Mouse (Mus musculus) midbrain, embryonic 12.5 days (tissue): ENCODE data around the gene Exoc6b. TPM values are rescaled to one million over a fixed set of nuclear protein-coding genes. Genes with fewer than 3 reads are reported as not detected.

ENCODE experiments used
- ATAC-seq: fragments of 200-750 bp; cut with Nextera tagmentation; 2 replicates; pipeline ENCODE4 v1.8.0; 2017; ENCODE audit warnings: low read depth, moderate TSS enrichment, moderate library complexity; ENCODE audit not compliant: low FRiP score
- H3K27ac ChIP-seq: fragments of 300-500 bp; sonication (generic); replicated peaks from 2 replicates; pipeline ENCODE4 v1.5.1; 2016; ENCODE audit warnings: mild to moderate bottlenecking
- H3K27me3 ChIP-seq: fragments of 300-500 bp; sonication (generic); 2 replicates; pipeline ENCODE4 v1.6.1; 2016; ENCODE audit warnings: mild to moderate bottlenecking
- H3K36me3 ChIP-seq: fragments of 300-500 bp; sonication (generic); 2 replicates; pipeline ENCODE4 v1.6.1; 2016
- H3K4me1 ChIP-seq: fragments of 300-500 bp; sonication (generic); 2 replicates; pipeline ENCODE4 v1.6.1; 2016
- H3K4me2 ChIP-seq: fragments of 300-500 bp; sonication (generic); replicated peaks from 2 replicates; pipeline ENCODE4 v1.6.1; 2016; ENCODE audit warnings: mild to moderate bottlenecking, moderate library complexity
- H3K4me3 ChIP-seq: fragments of 300-500 bp; sonication (generic); 2 replicates; pipeline ENCODE4 v1.5.1; 2016; ENCODE audit warnings: mild to moderate bottlenecking
- H3K9ac ChIP-seq: fragments of 300-500 bp; sonication (generic); replicated peaks from 2 replicates; pipeline ENCODE4 v1.6.1; 2016; ENCODE audit warnings: mild to moderate bottlenecking, moderate library complexity
- H3K9me3 ChIP-seq: fragments of 300-500 bp; sonication (generic); 2 replicates; pipeline ENCODE4 v1.6.1; 2016; ENCODE audit warnings: mild to moderate bottlenecking
- whole genome bisulfite sequencing: fragments of 180-500 bp; shearing (Covaris S2); methylation state at CpG from one replicate; pipeline ENCODE4 v1.1.7; 2016; 5-methylcytosine and 5-hydroxymethylcytosine counted together
- polyA plus RNA-seq: library from polyadenylated mRNA; unstranded; fragments of >200 nt; fragmentation: Nextera tagmentation; extraction: Ambion mirVana; gene quantifications from 2 replicates; pipeline ENCODE4 v1.2.1, GENCODE M21; 2016

Gene Exoc6b
- polyA plus RNA-seq, 1 experiment from 2014 or later = 47.7 TPM

- H3K36me3 ChIP-seq = no peaks in the 10 kb centered on the region
- 81% methylated on average over 4 of the region's 4 CpGs for WGBS
Measured at GRCm38 (mm10) chr6:84641062-84641431, 428.3 kb downstream of the Exoc6b start.

GRCm38 (mm10) chr6:84640324-84641061, 428.8 kb downstream of the Exoc6b start:
- Histone ChIP-seq H3K4me3 (no peak overlapping the region), H3K9me3 (no peaks in the 10 kb centered on the region), H3K4me2 (no peak overlapping the region), H3K9ac (no peak overlapping the region), H3K36me3 (no peaks in the 10 kb centered on the region), H3K27me3 (no peaks in the 10 kb centered on the region), H3K27ac (no peak overlapping the region), H3K4me1 (no peaks in the 10 kb centered on the region)
- 84% methylated on average over 9 of the region's 9 CpGs for WGBS
- ATAC-seq = no peak

More at GRCm38 (mm10) chr6:84641062-84641431, 428.3 kb downstream of the Exoc6b start:
- no peaks in the 10 kb centered on the region for H3K27me3 ChIP-seq
- no peaks in the 10 kb centered on the region for H3K4me1 ChIP-seq
- no peak overlapping the region for H3K27ac ChIP-seq
- ATAC-seq = no peak
- H3K4me2 ChIP-seq = no peak overlapping the region
- no peaks in the 10 kb centered on the region for H3K9me3 ChIP-seq
- no peak overlapping the region for H3K4me3 ChIP-seq
- no peak overlapping the region for H3K9ac ChIP-seq

GRCm38 (mm10) chr6:84638206-84638605, 431.1 kb downstream of the Exoc6b start:
- no peak overlapping the region for H3K4me2 ChIP-seq
- no peak overlapping the region for H3K27ac ChIP-seq
- no peaks in the 10 kb centered on the region for H3K36me3 ChIP-seq
- no peaks in the 10 kb centered on the region for H3K9me3 ChIP-seq
- no peak for ATAC-seq
- no peak overlapping the region for H3K9ac ChIP-seq
- H3K4me1 ChIP-seq = no peaks in the 10 kb centered on the region
- no peaks in the 10 kb centered on the region for H3K27me3 ChIP-seq
- no peak overlapping the region for H3K4me3 ChIP-seq

- no peak for ATAC-seq
- WGBS = 89% methylated on average over 2 of the region's 2 CpGs
- no peak overlapping the region for H3K9ac ChIP-seq
- H3K27ac ChIP-seq = no peak overlapping the region
- H3K9me3 ChIP-seq = no peaks in the 10 kb centered on the region
- no peak overlapping the region for H3K4me3 ChIP-seq
- no peaks in the 10 kb centered on the region for H3K36me3 ChIP-seq
- no peak overlapping the region for H3K4me2 ChIP-seq
- H3K27me3 ChIP-seq = no peaks in the 10 kb centered on the region
- no peaks in the 10 kb centered on the region for H3K4me1 ChIP-seq
Measured at GRCm38 (mm10) chr6:84631588-84631987, 437.7 kb downstream of the Exoc6b start.

GRCm38 (mm10) chr6:84630276-84630675, 439.0 kb downstream of the Exoc6b start:
- H3K9ac ChIP-seq = no peak overlapping the region
- H3K9me3 ChIP-seq = no peaks in the 10 kb centered on the region
- WGBS = 30% methylated on average over 1 of the region's 1 CpGs
- H3K36me3 ChIP-seq = no peaks in the 10 kb centered on the region
- no peak overlapping the region for H3K27ac ChIP-seq
- H3K27me3 ChIP-seq = no peaks in the 10 kb centered on the region
- ATAC-seq = no peak
- no peak overlapping the region for H3K4me2 ChIP-seq
- no peak overlapping the region for H3K4me3 ChIP-seq
- H3K4me1 ChIP-seq = no peaks in the 10 kb centered on the region

- 86% methylated on average over 5 of the region's 5 CpGs for WGBS
- no peaks in the 10 kb centered on the region for H3K36me3 ChIP-seq
- ATAC-seq = no peak
- H3K9me3 ChIP-seq = no peaks in the 10 kb centered on the region
- no peak overlapping the region for H3K27ac ChIP-seq
- H3K4me3 ChIP-seq = no peak overlapping the region
- no peak overlapping the region for H3K4me2 ChIP-seq
- no peaks in the 10 kb centered on the region for H3K4me1 ChIP-seq
- no peak overlapping the region for H3K9ac ChIP-seq
- no peaks in the 10 kb centered on the region for H3K27me3 ChIP-seq
Measured at GRCm38 (mm10) chr6:84628831-84629230, 440.5 kb downstream of the Exoc6b start.

- H3K9me3 ChIP-seq = no peaks in the 10 kb centered on the region
- no peak for ATAC-seq
- H3K36me3 ChIP-seq = no peaks in the 10 kb centered on the region
- H3K27ac ChIP-seq = no peak overlapping the region
- no peaks in the 10 kb centered on the region for H3K4me1 ChIP-seq
- H3K9ac ChIP-seq = no peak overlapping the region
- H3K27me3 ChIP-seq = no peaks in the 10 kb centered on the region
- 87% methylated on average over 2 of the region's 2 CpGs for WGBS
- H3K4me2 ChIP-seq = no peak overlapping the region
- no peak overlapping the region for H3K4me3 ChIP-seq
Measured at GRCm38 (mm10) chr6:84626398-84626797, 442.9 kb downstream of the Exoc6b start.

- no peaks in the 10 kb centered on the region for H3K4me1 ChIP-seq
- H3K27ac ChIP-seq = no peak overlapping the region
- ATAC-seq = no peak
- WGBS = 90% methylated on average over 6 of the region's 6 CpGs
- H3K27me3 ChIP-seq = no peaks in the 10 kb centered on the region
- no peak overlapping the region for H3K9ac ChIP-seq
- peaks cover 17% of the 10 kb centered on the region for H3K36me3 ChIP-seq
- no peak overlapping the region for H3K4me2 ChIP-seq
- H3K9me3 ChIP-seq = no peaks in the 10 kb centered on the region
- no peak overlapping the region for H3K4me3 ChIP-seq
Measured at GRCm38 (mm10) chr6:84619166-84619565, 450.1 kb downstream of the Exoc6b start.

- Histone ChIP-seq H3K27me3 (no peaks in the 10 kb centered on the region), H3K9ac (no peak overlapping the region), H3K4me2 (no peak overlapping the region), H3K27ac (no peak overlapping the region), H3K9me3 (no peaks in the 10 kb centered on the region), H3K36me3 (peaks cover 17% of the 10 kb centered on the region), H3K4me3 (no peak overlapping the region), H3K4me1 (no peaks in the 10 kb centered on the region)
- WGBS = 100% methylated on average over 1 of the region's 1 CpGs
- ATAC-seq = no peak
Measured at GRCm38 (mm10) chr6:84617051-84617450, 452.3 kb downstream of the Exoc6b start.

GRCm38 (mm10) chr6:84616586-84616985, 452.7 kb downstream of the Exoc6b start:
- H3K4me2 ChIP-seq = no peak overlapping the region
- H3K9ac ChIP-seq = no peak overlapping the region
- no peaks in the 10 kb centered on the region for H3K27me3 ChIP-seq
- WGBS = 81% methylated on average over 1 of the region's 1 CpGs
- H3K36me3 ChIP-seq = peaks cover 17% of the 10 kb centered on the region
- no peak overlapping the region for H3K4me3 ChIP-seq
- no peak overlapping the region for H3K27ac ChIP-seq
- H3K4me1 ChIP-seq = no peaks in the 10 kb centered on the region
- ATAC-seq = no peak
- no peaks in the 10 kb centered on the region for H3K9me3 ChIP-seq

GRCm38 (mm10) chr6:84613561-84613960, 455.8 kb downstream of the Exoc6b start:
- H3K27me3 ChIP-seq = no peaks in the 10 kb centered on the region
- no peak overlapping the region for H3K9ac ChIP-seq
- 93% methylated on average over 3 of the region's 3 CpGs for WGBS
- no peak for ATAC-seq
- no peaks in the 10 kb centered on the region for H3K4me1 ChIP-seq
- no peak overlapping the region for H3K4me2 ChIP-seq
- no peak overlapping the region for H3K27ac ChIP-seq
- no peaks in the 10 kb centered on the region for H3K9me3 ChIP-seq
- H3K36me3 ChIP-seq = no peaks in the 10 kb centered on the region
- no peak overlapping the region for H3K4me3 ChIP-seq

- H3K9me3 ChIP-seq = no peaks in the 10 kb centered on the region
- no peaks in the 10 kb centered on the region for H3K4me1 ChIP-seq
- ATAC-seq = no peak
- H3K27ac ChIP-seq = no peak overlapping the region
- WGBS = 51% methylated on average over 1 of the region's 1 CpGs
- H3K4me2 ChIP-seq = no peak overlapping the region
- no peaks in the 10 kb centered on the region for H3K36me3 ChIP-seq
- H3K27me3 ChIP-seq = no peaks in the 10 kb centered on the region
- no peak overlapping the region for H3K4me3 ChIP-seq
- H3K9ac ChIP-seq = no peak overlapping the region
Measured at GRCm38 (mm10) chr6:84601136-84601889, 468.0 kb downstream of the Exoc6b start.
